Mouse (Mus musculus) B cell, adult 67 days (primary cell): ENCODE results near the gene Gpr50. TPM values are rescaled to one million over a fixed set of nuclear protein-coding genes. Genes with fewer than 3 reads are reported as not detected.

Source experiments
- total RNA-seq, 2 experiments: library from RNA; stranded (reverse); gene quantifications; 4 replicates each; pipeline ENCODE4 v1.2.4; 2023

Gpr50 gene
- not detected for total RNA-seq

DNA sequence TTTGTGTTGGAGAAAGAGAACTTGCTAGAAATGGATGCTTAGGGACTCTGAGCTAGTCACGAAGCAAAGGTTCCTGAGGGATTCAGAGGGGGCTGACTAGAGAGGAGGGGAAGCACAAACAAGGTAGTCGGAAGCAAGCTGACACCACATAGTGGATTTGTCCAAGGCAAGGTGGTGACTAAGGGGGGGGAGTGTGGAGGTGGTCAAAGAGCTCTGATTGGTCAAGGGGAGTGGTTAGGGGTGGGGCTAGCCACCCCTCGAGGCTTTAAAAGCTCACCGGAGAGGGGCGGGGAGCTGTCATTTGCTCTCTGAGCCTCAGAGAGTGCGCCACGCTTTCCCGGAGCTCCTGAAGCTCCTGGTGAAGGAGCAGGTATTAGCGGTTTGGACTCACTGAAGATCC, at the start of gene Gpr50:
Gpr50 (plus strand) TSS at position 294 of the 400 bp plus-strand sequence.

Other genes with a start within 250 kb of the Gpr50 start
- 1 to 10 TPM; 3.6 to 5.4 TPM for gene Cd99l2, start 170.8 kb upstream of the Gpr50 start, total RNA-seq
- 10 to 100 TPM in 1 of 2 experiments, 1 to 10 TPM in 1; 9.7 to 15.7 TPM for gene Hmgb3, start 107.7 kb upstream of the Gpr50 start, total RNA-seq
- 10 to 100 TPM; 24.5 to 26.5 TPM for gene Vma21, start 152.3 kb downstream of the Gpr50 start, total RNA-seq